Mouse (Mus musculus) megakaryocyte, embryonic 14.5 days (primary cell): Measurements from ENCODE around the gene A130010J15Rik.

Experiments used
- FLI1 ChIP-seq: IDR thresholded peaks from 2 replicates; pipeline ENCODE4 v1.6.1; 2012; ENCODE audit warnings: low read length, inconsistent platforms, mixed read lengths
- GATA1 ChIP-seq: IDR thresholded peaks from 3 replicates; pipeline ENCODE4 v1.6.1; 2012; ENCODE audit warnings: mixed read lengths, low read length, inconsistent platforms, borderline replicate concordance

DNA sequence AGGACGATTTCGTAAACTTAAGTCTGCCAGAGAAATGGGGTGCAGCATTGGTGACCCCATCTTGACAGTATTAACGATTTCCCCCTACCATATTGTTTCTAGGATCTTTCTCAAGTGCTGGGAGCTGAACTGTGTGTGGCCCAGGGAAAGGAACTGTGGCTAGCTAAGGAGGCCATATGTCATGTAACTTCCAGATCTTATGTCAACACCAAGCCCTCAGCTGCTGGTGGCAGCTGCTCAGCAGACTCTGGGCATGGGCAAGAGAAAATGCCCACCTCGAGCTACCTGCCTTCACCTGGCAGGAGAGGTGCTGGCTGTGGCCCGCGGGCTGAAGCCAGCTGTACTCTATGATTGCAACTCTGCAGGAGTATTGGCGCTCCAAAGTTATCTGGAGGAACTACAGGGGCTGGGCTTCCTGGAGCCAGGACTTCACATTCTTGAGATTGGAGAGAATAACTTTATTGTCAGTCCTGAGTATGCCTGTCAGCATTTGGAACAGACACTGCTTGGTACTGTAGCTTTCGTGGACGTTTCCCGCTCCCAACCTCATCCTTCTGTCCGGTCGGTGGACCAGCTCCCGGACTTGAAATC is 6.4 kb downstream of the A130010J15Rik start:
- no peak for TF ChIP-seq GATA1
- TF ChIP-seq FLI1: no peak
